Mouse (Mus musculus) gastrocnemius, postnatal 36 days (tissue): ENCODE data around the gene Psmd1. TPM values are rescaled to one million over a fixed set of nuclear protein-coding genes. Genes with fewer than 3 reads are reported as not detected.

Source experiments
- DNase-seq, 2 experiments: peaks; one replicate each; pipeline ENCODE4 v3.0.0; 2022
- intact Hi-C: fragments of 180-260 bp; cut with DNase I; formaldehyde crosslinking; loops from one replicate; pipeline ENCODE4 v1.15.1; 2025
- total RNA-seq, 2 experiments: library from RNA; stranded (reverse); gene quantifications; 2 replicates each; pipeline ENCODE4 v1.2.3; 2021

Gene Psmd1
- total RNA-seq, 2 experiments from 2014 or later = 104 to 108 TPM

GRCm38 (mm10) chr1:86058856-86059769 is 5.1 kb upstream of the Psmd1 start:
- intact Hi-C loops = no loop called here
- peak; percentile 81 to 89 for DNase-seq

- DNase-seq = no peak
- intact Hi-C loops = no loop called here
These were observed 1.7 kb upstream of the Psmd1 start for GRCm38 (mm10) chr1:86062523-86062922.

- no peak for DNase-seq
- intact Hi-C loops = loop anchor here (5.0 kb wide), 1 partner anchor 56 kb away; the partner anchor contains the start of gene Gm21972
These were observed 12.4 kb downstream of the Psmd1 start for GRCm38 (mm10) chr1:86076565-86076964.

- intact Hi-C loops = loop anchor here (5.0 kb wide), 1 partner anchor 33 kb away; no protein-coding TSS in a partner anchor
- DNase-seq = no peak
These were observed 30.2 kb downstream of the Psmd1 start for GRCm38 (mm10) chr1:86094413-86094812.

GRCm38 (mm10) chr1:86105054-86105453 is 40.9 kb downstream of the Psmd1 start:
- DNase-seq = no peak
- intact Hi-C loops = no loop called here

GRCm38 (mm10) chr1:86111779-86112178 is 47.6 kb downstream of the Psmd1 start, which contains the start of gene Htr2b:
Gene Htr2b, minus strand, starts transcription at chr1:86111970.
- DNase-seq = no peak
- intact Hi-C loops = no loop called here

GRCm38 (mm10) chr1:86114141-86114540 is 50.0 kb downstream of the Psmd1 start:
- DNase-seq = no peak
- intact Hi-C loops = no loop called here

GRCm38 (mm10) chr1:86119549-86119948 is 55.4 kb downstream of the Psmd1 start:
- intact Hi-C loops = no loop called here
- no peak for DNase-seq

- no peak for DNase-seq
- intact Hi-C loops = loop anchor here (5.0 kb wide), 1 partner anchor 34 kb away; no protein-coding TSS in a partner anchor
These were observed 61.8 kb downstream of the Psmd1 start for GRCm38 (mm10) chr1:86126036-86126435.

GRCm38 (mm10) chr1:86133337-86133736 is 69.2 kb downstream of the Psmd1 start, which contains the start of gene Gm21972:
Gene Gm21972, plus strand, starts transcription at chr1:86133637.
- intact Hi-C loops = loop anchor here (5.0 kb wide), 1 partner anchor 56 kb away; no protein-coding TSS in a partner anchor
- no peak for DNase-seq

- DNase-seq = no peak
- intact Hi-C loops = no loop called here
These were observed 71.1 kb downstream of the Psmd1 start for GRCm38 (mm10) chr1:86135315-86135714.

- intact Hi-C loops = no loop called here
- DNase-seq = no peak
These were observed 76.9 kb downstream of the Psmd1 start for GRCm38 (mm10) chr1:86141081-86141480.

- intact Hi-C loops = no loop called here
- no peak for DNase-seq
These were observed 79.0 kb downstream of the Psmd1 start for GRCm38 (mm10) chr1:86143165-86143564.

- intact Hi-C loops = no loop called here
These were observed 80.1 kb downstream of the Psmd1 start for GRCm38 (mm10) chr1:86144001-86144944.

GRCm38 (mm10) chr1:86146293-86146692 is 82.1 kb downstream of the Psmd1 start:
- intact Hi-C loops = no loop called here
- no peak for DNase-seq

More at GRCm38 (mm10) chr1:86144001-86144944, 80.1 kb downstream of the Psmd1 start:
- DNase-seq = no peak

GRCm38 (mm10) chr1:86147557-86147956 is 83.4 kb downstream of the Psmd1 start:
- DNase-seq = peak in 1 of 2 experiments; percentile 18
- intact Hi-C loops = no loop called here

- intact Hi-C loops = no loop called here
- DNase-seq = no peak
These were observed 84.0 kb downstream of the Psmd1 start for GRCm38 (mm10) chr1:86148161-86148560.

GRCm38 (mm10) chr1:86150929-86151328 is 86.7 kb downstream of the Psmd1 start:
- intact Hi-C loops = no loop called here
- no peak for DNase-seq

GRCm38 (mm10) chr1:86151376-86151775 is 87.2 kb downstream of the Psmd1 start:
- intact Hi-C loops = no loop called here
- no peak for DNase-seq

- intact Hi-C loops = no loop called here
These were observed 88.4 kb downstream of the Psmd1 start for GRCm38 (mm10) chr1:86152618-86153017.

More at GRCm38 (mm10) chr1:86152618-86153017, 88.4 kb downstream of the Psmd1 start:
- DNase-seq = no peak
